Mouse (Mus musculus): ENCODE data around the gene Lalba.
A peak's percentile ranks its signal among the peaks of the same experiment; 100 is the strongest.

DNA sequence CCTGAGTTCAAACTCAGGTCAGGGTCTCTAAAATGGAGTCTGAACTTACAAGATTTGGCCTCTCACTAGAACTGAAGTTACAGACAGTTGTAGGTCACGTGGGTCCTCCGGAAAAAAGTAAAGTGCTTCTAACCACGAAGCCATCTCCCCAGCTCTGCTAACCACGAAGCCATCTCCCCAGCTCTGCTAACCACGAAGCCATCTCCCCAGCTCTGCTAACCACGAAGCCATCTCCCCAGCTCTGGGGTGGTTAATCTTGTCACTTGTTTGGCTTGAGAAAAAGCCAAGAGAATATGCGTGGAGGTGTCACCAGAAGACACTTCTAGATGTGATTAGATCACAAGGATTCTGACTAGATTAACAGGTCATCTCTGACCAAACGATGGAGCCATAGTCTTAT is 31.6 kb upstream of the Lalba start:
- TF ChIP-seq POLR2A (IDR thresholded peaks at IDR 0.05; ENCODE audit: control insufficient read depth in 1 of 2, insufficient read depth in 1 of 2, low read depth in 1 of 2, low read length in 2 of 2, poor library complexity in 1 of 2): no peak
- TF ChIP-seq RCOR1 (IDR thresholded peaks at IDR 0.05; ENCODE audit: low read depth, low read length): peak; percentile 34; the same call in 1 of the 2 replicates
- TF ChIP-seq GABPA (IDR thresholded peaks at IDR 0.05; ENCODE audit: low read depth, low read length): no peak
- TF ChIP-seq CHD2 (IDR thresholded peaks at IDR 0.05; ENCODE audit: low read length): no peak
- peak; percentile 67; the same call in 1 of the 2 replicates for TF ChIP-seq BHLHE40 (IDR thresholded peaks at IDR 0.05; ENCODE audit: borderline replicate concordance, low read depth, low read length)
- TF ChIP-seq CTCF (IDR thresholded peaks at IDR 0.05 in 2 of 3, conservative IDR thresholded peaks at IDR 0.05 in 1 of 3; ENCODE audit: control insufficient read depth in 1 of 3, insufficient read depth in 1 of 3, low read depth in 2 of 3, low read length in 3 of 3, poor library complexity in 1 of 3, severe bottlenecking in 1 of 3): no peak
- no peak for TF ChIP-seq MAFK (IDR thresholded peaks at IDR 0.05; ENCODE audit: borderline replicate concordance, low read depth, low read length)
- peak; percentile 86 for TF ChIP-seq MAX (IDR thresholded peaks at IDR 0.05; ENCODE audit: low read length)
- TF ChIP-seq MXI1 (IDR thresholded peaks at IDR 0.05; ENCODE audit: low read depth, low read length): peak; percentile 24; the same call in 1 of the 2 replicates
- no peak for TF ChIP-seq ELF1 (IDR thresholded peaks at IDR 0.05; ENCODE audit: low read depth, low read length)
- TF ChIP-seq TCF12 (IDR thresholded peaks at IDR 0.05; ENCODE audit: low read depth, low read length): no peak
- peak; percentile 16 to 64; a peak in 1 of 4 replicates for TF ChIP-seq USF2 (IDR thresholded peaks at IDR 0.05; ENCODE audit: borderline replicate concordance in 1 of 2, insufficient read depth in 1 of 2, low read depth in 1 of 2, low read length in 2 of 2)
- TF ChIP-seq TBP (IDR thresholded peaks at IDR 0.05; ENCODE audit: low read depth, low read length): no peak
